Mouse (Mus musculus) E14TG2a.4 (cell line): ENCODE data around the gene Zfand2b.

Experiments used
- CTCF ChIP-seq: conservative IDR thresholded peaks from 2 replicates; pipeline ENCODE4 v1.5.1; 2014; ENCODE audit warnings: low read length
- NANOG ChIP-seq: IDR thresholded peaks from 2 replicates; pipeline ENCODE4 v1.6.1; 2014; ENCODE audit warnings: borderline replicate concordance, low read length, mixed read lengths

DNA sequence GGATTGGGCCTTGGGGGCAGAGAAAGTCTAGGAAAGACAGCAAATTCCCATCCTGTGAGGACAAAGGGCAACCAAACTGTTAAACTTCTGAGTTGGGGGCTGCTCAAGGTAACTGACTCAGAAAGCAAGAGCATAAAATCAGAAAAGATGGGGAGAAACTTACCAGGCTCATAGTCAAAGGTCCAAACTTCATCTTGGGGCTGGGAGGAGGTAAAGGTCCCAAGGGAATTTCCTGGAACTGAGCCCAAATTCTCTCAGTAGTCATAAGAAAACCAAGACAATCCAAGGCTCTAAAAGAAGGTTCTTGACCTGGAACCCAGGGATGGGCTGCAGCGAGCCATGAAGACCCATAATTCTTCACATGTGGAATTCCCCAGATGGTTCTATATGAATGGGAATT is 32.8 kb downstream of the Zfand2b start:
- TF ChIP-seq CTCF (no peak), NANOG (no peak)
